Mouse (Mus musculus): ENCODE data around the gene Apoc3.
A peak's percentile ranks its signal among the peaks of the same experiment; 100 is the strongest.

Apoc3 gene

DNA sequence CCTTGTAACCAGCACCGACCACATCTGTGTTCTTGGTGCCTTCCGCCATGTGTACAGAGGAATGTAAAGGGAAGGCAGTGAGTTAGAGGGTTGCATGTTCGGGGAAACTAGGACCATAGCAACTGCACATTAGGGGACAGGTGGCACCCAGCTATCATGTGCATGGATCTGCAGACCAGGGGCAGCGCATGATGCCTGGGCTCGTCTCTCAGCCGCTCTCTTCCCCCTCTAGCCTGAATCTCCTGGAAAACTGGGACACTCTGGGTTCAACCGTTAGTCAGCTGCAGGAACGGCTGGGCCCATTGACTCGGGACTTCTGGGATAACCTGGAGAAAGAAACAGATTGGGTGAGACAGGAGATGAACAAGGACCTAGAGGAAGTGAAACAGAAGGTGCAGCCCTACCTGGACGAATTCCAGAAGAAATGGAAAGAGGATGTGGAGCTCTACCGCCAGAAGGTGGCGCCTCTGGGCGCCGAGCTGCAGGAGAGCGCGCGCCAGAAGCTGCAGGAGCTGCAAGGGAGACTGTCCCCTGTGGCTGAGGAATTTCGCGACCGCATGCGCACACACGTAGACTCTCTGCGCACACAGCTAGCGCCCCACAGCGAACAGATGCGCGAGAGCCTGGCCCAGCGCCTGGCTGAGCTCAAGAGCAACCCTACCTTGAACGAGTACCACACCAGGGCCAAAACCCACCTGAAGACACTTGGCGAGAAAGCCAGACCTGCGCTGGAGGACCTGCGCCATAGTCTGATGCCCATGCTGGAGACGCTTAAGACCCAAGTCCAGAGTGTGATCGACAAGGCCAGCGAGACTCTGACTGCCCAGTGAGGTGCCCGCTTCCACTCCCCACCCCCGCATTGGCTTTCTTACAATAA is 5.6 kb downstream of the Apoc3 start:
- DNase-seq = peak; percentile 92

DNA sequence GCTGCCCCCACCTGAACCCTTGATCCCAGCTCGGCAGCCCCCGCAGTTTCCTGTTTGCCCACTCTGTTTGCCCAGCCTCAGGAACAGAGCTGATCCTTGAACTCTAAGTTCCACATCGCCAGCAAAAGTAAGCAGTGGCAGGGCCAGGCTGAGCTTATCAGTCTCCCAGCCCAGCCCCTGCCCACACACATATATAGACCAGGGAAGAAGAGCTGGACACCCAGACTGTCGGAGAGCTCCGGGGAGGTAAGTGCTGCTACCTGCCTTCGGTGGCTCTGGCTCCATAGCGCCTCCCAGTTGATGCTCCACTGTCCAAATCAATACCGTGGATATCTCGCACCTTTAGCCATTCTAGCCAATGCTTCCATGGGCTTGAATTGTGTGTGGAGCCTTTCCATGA is 6.9 kb downstream of the Apoc3 start, which contains the start of gene Apoa1:
Gene Apoa1 (plus strand): TSS at position 90 of the 400 bp plus-strand sequence.
- DNase-seq = no peak

DNA sequence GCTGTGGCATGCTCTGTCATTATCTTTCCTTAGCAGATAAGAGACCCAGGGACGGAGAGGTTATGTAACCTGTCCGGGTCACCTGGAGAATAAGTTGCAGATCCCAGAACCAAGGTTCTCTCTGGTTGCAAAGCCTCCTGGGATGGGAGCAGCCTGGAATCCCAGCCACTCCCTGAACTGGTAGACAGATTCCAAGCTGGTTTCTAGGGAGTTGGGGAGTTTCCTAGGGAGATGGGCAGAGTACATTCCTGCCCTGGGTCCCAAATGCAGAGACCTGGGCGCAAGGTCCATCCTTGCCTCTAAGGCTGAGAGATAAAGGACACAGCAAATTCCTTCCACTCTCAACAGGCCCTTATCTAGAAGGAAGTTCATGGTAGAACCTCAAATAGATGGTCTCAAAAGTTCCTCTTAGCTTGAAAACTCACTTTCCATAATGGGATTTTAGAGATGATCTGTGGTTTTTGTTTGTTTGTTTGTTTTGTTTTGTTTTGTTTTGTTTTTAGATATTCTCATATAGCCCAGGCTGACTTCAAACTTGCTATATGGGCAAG is 8.3 kb downstream of the Apoc3 start:
- no peak for DNase-seq

DNA sequence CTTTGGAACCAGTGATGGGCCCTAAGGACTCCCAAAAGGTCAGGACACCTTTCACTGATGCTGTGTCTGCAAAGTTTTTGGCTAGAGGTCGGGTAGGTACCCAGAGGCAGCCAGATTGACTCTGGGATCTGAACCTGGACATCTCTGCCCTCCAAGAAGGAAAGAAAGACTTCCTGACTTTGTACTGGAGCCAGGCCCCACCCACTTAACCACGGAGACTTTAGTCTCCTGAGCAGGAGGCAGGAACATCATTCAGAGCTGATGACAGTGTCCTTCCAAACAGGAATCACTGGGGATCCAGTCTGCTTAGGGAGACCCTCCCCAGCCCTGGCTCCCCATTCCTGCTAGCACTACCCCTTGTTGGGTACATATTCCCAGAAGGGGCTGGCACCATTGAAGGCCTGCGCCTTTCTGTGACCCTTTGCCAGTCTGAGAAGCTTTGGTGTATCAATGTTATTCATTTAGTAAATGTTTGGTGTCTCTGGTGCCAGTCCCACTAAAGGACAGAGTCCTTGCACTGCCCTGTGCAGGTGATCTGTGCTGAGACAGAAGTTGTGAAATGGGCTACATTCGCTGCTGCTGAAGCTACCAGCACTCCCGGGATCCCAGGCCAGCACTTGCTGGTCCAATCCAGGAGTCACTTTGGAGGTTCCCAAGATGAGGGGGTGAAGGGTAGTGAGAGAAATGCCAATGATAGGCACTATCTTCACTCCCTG is 10.3 kb downstream of the Apoc3 start:
- no peak for DNase-seq

DNA sequence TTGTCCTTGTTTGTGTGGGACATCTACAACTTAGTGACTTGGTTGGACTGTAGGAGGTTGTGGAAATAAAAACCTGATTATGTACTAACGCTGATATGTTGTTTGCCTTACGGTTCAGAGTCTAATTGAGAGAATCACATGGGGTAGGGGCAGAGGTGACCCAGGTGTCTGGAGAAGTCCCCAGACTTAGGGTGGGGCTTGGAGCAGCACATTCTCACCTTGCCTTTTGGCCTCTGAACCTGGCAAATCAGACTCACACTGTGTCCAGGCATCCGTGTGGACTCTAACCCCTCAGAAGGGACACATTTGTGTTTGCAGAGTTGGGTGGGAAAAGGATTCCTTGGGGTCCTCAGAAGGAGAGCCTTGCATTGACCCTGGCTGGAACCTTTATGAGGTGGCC is 11.3 kb downstream of the Apoc3 start:
- no peak for DNase-seq

DNA sequence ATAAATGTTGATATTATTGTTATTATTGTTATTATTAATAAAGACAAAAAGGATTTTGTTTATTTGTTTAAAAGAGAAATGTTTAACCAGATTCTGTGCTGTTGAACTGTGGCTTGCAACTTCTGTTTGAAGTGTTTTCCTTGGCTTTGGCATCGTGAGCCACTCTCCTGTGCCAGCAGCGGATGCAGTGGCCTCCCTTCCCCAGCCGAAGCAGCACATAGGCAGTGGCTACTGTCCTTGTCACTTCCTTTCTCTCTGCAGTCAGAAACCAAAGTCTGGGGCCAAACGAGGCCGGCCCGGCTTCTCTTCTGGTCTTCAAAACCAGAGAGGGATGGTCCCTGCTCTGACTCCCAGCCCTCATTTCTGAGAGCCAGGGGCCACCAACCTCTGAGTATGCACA is 12.3 kb downstream of the Apoc3 start:
- DNase-seq = no peak

DNA sequence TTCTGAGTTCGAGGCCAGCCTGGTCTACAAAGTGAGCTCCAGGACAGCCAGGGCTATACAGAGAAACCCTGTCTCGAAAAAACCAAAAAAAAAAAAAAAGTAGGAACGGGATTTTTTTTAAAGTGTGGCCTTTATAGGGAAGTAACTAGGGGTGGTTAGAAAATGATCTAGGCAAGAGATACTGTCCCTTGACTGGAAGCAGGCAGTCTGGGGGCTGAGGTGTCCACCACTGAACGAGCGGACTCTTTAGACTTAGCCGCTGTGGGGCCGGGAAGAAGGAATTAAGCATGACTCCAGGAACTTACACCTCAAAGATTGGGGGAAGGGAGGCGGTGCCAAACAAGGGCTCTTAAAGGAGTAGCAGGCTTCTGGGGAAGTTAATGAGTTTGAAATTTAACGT is 17.3 kb downstream of the Apoc3 start:
- no peak for DNase-seq

DNA sequence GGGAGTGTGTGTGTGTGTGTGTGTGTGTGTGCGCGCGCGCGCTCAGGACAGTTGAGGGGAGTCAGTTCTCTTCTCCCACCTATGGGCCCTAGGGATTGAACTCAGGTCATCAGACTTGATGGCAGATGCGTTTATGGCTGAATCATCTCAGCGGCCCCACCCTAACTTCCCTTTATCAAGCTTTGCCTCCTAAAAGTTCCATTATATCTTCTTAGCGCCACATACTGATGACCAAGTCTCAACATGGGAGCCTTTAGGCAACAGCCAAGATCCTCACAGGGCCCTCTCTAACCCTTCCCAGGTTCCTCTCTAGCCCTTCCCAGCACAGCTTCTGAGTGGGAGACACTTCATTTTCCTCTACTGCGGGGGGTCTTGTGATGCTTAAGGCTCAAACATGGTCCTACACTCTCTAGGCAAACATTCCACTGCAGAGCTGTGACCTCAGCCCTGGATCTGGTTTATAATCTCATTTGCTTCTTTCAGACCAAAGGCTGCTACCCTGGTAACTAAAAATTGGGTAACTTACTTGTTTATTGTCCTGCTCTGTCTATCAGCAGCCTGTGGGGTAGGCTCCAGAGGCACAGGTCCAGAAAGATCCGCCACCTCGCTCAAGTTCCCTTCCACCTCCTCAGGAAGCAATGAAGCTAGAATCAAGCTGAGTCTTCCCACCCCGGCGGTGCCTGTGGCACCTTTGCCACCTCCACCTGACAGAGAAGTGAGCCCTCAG is 18.5 kb downstream of the Apoc3 start:
- no peak for DNase-seq

DNA sequence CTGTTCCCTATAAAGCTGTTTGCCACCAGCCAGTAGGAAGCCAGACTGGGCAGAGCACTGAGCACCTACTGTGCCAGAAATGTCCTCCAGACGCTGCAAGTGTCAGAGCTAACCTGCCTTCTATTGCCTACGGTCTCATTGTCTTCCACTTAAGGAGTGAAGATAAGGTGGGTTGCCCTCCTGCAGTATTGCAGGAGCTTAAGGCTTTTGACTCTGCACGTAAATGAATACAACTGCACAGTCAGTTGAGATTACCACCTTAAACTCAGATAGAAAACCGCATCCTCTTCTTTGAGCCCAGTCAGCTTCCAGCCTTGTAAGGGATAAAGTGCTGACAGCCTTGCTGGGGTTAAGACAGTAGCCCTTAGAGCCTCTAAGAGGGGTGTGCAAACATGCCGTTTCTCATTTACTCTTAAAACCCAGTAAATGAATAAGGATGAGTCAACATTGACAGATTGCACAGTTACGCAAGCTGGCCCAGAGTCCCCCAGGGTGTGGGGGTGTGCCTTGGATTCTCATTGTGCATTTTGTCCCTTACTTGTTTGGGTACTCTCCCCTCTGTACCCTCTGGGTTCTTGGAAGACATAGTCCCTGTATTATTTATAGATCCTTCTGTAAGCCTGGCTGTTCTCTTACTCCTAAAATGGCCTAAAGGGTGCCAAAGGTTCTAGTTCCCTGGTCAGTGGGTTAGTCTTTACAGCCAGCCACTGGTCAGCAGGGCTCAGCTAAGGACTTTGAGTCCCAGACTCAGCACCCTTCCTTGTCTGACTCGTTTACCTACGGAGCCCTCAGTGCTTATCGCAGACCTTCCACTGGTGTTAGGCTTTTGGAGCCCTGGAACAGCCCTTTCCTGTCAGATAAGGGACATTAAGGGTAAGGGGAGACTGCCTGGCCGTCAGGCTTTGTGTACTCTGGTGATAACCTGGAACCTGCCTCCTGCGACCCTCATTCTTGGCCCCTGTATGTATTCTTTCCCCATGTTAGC is 19.8 kb downstream of the Apoc3 start:
- no peak for DNase-seq

DNA sequence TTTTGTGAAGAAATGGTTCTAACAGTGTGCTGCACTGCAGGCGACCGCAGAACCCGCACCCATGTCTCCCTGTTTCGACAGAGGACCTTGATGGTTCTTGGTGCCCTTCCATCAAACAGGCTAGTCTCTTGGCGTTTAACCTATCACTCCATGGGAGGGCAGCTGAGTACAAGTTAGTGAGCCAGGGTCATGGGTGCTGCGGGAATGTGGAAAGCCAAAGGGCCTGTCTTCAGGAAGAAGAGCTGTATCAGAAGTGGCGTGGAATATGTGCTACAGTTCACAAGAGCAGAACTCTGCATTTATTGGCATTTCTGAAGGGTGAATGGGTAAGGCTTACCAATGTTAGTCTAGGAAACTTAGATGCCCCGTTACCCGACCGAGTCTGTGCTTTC is 20.5 kb downstream of the Apoc3 start:
- DNase-seq = no peak

DNA sequence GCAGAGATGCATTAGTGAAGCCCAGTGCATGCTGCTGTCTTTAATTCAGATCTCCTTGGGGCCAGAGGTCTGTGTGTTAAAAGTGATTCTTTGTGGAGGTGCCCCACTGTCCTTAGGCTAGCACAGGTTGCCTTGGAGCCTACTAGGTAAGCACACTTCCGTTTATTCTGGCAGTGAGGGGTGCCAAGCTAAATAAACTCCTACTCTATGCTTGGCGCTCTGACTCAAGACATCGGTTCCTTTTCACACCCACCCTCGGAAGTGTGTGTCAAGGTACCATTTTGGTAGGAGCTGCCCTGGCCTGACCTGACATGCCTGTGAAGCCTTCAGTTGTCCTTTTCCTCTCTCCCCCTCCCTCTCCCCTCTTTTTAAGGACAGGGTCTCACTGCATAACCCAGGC is 21.2 kb downstream of the Apoc3 start:
- no peak for DNase-seq

DNA sequence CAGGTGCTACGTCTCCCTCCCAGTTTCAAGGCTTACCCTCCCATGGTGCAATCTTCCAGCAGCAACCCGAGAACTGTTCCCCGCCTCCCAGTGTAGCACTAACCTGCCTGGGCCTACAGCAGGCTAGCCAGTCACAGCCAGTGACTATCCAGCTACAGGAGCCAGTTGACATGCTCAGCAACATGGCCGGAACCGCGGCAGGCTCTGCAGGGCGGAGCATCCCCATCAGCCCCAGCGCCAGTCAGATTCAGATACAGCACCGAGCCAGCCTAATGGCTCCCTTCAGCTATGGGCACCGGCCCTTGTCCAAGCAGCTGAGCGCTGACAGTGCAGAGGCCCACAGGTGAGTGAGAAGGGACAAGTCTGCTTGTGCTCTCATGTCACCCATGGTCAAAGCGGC is 25.0 kb downstream of the Apoc3 start:
- DNase-seq = no peak

DNA sequence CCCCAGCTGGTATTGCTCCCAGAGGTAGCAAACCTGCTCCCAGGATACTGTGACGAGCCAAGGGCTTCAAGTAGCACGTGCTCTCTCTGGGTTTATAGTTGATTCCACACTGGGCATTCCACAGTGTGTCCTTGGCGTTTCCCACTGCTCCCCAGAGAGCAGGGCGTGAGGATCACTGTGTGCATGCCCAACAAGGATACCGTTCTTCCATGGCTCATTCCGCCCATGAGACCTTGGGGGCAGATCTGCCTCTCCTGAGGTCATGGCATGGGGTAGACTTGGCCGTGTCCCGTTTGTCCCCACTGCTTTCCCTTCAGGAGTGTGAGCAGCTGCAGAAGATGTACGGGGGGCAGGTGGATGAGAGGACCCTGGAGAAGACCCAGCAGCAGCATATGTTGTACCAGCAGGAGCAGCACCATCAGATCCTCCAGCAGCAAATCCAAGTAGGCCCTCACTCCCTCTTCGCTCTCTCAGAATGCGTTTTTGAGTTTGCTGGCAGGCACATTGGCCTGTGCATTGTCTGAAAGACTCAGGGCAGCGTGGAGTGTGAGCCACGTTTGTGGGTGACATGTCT is 26.9 kb downstream of the Apoc3 start:
- DNase-seq = no peak

DNA sequence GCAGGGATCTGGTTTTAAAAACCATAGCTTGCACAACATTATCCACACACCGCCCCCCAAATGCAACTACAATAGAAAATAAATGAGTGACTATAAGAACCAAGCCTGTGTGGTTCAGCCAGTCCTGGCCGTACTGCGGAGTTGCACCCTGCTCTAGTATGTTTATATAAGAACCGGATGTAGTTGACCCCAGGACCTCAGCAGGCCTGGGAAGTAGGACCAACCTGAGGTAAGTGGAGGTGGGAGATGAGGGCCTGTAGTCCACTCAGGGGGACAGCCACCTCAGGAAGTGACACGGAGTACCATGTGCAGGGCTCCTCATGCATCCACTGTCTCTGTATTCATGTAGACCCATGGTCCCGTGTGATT is 28.0 kb downstream of the Apoc3 start:
- no peak for DNase-seq

DNA sequence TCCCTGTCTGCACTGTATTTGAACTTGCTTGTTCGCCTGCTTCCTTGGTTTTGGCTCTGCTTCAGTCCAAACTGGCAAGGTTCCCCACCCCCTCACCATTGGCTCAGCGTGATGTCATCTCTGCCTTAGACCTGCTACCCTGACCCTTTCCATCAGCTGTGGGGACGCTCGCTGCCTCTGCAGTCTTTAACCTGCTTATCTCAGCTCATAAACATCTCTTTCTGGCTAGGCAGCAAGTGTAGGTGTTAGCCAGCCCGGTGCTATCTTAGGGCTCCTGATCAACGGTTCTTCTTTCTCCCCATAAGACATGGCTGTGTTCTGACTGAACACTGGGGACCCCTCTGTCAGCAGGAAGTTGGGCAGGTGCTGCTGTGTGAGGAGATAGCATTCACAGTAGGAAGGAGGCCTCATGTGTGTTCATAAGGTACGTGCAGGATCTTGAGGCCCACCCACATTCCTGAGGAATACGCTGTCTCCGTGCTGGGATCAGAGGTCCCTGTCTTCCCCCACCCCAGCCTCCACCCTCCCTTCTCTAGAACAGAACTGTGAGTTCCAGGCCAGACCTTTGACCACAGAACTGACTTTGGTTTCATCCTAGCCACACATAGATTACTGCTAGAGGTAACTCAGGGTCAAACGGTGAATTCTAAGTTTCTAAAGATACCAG is 28.5 kb downstream of the Apoc3 start:
- no peak for DNase-seq

DNA sequence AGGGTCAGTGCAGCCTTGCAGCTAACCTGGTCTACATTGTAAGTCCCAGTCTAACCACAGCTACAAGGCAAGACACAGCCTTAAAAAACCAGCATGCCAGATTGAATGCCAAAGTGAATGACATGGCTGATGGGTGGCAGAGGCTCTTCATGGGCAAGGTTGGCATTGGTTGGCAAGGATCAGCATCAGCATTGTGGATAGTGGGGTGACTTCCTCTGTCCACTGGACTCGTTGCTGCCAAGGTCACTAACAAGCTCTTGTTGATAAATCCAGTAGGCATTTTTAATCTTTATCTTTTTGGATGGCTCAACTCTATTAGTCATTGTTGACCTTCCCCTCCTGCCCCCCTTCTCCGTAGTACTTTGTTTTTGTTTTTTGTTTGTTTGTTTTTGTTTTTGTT is 35.8 kb downstream of the Apoc3 start:
- no peak for DNase-seq

DNA sequence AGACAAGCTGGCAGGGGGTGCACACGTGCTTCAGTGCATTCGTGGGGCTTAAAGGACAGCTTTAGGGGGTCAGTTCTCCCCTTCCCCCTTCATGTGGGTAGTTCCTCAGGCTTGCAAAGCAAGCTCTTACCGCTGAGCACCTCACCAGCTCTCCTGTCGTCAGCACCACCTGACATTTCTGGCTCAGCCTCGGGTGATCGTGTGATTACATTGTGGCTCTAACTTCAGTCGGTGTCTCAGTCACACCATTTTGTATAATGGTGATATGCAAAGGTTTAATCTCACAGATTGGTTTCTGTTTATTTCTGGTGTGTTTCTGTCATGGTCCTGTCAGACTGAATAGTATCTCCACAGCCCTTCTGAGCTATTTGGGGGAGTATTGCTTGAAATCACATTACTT is 36.5 kb downstream of the Apoc3 start:
- no peak for DNase-seq

DNA sequence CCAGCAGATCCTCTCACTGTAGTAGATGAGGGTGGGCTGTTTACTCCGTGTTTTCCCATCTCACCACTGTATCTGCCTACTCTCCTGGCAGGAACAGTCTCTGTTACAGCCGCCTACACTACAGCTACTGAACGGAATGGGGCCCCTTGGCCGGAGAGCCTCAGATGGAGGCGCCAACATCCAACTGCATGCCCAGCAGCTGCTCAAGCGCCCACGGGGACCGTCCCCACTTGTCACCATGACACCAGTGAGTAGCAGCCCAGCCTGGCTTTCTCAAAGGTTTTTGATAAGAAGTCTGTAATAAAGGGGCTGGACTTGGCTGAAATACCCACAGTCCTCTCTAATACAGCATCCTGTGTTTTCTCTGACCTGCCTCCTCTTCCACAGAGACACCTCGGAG is 37.0 kb downstream of the Apoc3 start:
- DNase-seq = no peak

DNA sequence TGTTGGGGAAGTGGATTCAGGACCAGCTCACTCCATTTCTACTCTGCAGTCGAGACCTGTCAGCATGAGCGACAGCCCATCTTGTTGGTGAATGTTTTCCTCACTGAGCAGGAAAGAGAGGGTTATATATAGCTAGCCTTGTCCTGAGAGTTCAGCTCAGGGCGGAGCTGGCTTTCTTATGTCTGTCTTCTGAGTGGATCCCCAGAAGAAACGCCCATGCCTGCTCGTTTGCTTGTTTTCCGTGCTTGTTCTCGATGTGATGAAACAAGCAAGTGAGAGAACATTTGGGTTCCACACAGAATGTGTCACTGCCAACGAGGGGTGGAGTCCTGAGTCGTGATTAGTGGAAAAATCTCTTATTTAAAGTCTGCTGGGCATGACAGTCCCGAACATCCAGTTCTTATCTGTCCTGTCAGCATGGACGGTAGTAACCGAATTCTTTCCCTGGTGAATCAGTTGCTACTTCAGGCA is 38.7 kb downstream of the Apoc3 start:
- DNase-seq = no peak

DNA sequence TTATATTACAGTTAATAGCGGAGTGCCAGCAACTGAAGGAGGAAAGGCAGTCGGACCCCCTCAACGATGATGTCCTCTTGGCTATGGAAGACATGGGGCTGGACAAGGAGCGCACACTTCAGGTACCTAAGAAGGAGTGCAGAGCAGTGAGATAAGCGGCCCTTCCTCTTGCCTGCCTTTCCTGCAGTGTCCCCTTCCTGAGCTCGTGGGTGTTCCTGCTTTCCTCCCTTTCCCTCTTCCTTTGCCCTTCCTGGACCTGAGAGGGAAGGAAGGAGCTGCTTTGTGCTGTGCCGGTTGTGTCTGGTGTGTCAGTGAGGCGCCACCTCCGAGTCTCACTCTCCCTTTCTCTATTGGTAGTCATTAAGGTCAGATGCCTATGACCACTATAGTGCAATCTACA is 40.6 kb downstream of the Apoc3 start:
- DNase-seq = no peak

DNA sequence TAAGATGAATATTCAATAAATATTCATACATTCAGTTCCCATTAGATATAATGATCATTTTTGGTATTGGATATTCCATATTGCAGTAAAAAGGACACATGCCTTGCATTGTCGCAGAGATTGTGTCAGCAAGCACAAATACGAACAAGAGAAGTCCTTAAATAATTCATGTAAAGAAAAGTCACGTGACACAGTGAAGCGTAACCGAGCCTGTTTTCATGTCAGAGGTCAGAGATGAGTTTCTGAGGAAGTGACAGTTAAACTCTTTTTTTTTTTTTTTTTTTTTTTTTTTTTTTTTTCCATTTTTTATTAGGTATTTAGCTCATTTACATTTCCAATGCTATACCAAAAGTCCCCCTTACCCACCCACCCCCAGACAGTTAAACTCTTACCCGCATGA is 42.8 kb downstream of the Apoc3 start:
- DNase-seq = no peak
